Mouse (Mus musculus) neutrophil, adult 5-6 weeks (primary cell): ENCODE results near the gene Zfp706. TPM values are rescaled to one million over a fixed set of nuclear protein-coding genes. Genes with fewer than 3 reads are reported as not detected.

ENCODE experiments used
- ATAC-seq: fragments of 151-379, 151-347 bp; 2 replicates; pipeline ENCODE4 v1.8.0; 2017; ENCODE audit warnings: mild to moderate bottlenecking, moderate TSS enrichment; ENCODE audit not compliant: insufficient number of reproducible peaks, poor library complexity, low FRiP score, severe bottlenecking; ENCODE audit errors: extremely low read depth
- total RNA-seq: library from RNA; stranded (forward); fragments of 200-1000 nt; gene quantifications from 2 replicates; pipeline ENCODE4 v1.2.3, GENCODE M21; 2017

The Zfp706 gene
- total RNA-seq, 1 experiment from 2014 or later, result 68.0 TPM

DNA sequence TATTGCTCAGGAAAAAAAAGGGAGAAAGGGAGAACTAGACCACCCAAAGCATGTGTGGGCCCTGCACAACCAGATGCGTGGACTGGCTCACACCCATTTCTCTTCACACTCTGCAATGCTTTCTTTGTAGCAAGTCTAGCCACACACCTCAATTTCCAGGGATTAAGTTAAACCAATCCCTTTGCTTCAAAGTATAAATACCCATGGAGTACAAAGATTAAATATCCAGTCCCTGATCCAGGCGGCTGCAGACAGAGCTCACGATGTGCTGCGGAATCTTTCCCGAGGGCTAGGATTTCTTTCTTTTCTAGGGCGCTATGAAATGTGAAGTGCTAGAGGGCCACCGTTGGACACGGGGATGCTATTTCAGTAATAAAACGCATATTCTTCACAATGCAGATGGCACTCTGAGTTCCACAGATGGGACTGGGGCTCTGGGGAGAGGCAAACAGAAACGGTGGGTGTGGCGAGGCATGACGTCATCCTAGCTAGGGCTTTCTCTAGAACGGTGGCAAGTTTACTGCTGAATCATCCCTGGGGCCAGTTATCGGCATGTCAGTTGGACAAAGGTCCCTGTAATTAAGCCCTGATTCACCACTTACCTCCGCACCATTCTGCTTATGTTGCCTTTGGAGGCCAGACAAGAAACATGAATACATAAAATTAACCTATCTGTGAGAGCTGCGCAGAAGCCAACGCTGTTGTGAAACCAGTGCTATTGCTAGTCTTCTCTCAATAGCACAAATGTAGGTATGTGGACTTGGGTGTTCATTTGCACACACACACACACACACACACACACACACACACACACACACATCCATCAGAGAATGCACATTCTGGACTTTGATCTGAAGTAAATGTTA lies 47.3 kb downstream of the Zfp706 start:
- no peak for ATAC-seq

DNA sequence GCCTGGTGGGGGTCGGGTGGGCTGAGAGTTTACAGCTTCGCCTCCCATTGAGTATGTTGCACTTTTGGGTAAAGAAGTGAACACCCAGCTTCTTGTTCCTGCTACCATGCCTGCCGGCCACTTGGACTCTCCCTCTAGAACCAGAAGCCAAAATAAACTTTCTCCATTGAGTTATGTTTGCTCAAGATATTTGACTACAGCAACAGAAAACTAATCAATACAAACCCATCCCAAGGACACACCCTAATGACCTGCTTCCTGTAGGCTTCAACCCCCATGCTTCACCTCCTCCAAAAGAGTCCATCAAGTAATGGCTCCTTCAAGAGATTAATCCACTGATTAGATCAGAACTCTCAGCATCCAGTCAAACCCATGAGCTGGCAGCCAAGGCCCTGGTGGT lies 51.4 kb downstream of the Zfp706 start:
- no peak for ATAC-seq

DNA sequence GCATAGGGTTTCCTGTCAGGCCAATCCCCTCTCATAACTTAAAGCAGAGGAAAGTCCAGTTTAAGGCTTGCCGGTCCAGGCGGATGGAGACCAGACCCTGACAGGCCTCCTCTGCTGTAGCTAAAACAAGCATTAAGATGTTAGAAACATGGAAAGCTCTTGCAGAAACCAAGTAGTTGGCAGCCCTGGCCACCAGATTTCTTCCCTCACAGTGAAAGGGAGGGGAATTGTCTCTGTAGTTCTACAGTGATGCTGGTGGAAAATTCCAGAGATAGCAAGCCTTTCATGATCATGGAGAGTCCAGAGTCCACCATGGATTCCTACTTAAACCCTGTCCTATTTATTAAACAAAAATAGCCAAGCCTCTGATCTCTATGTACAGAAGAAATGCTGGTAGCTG lies 57.3 kb downstream of the Zfp706 start:
- ATAC-seq, result no peak

- no peak for ATAC-seq
These were observed 58.6 kb downstream of the Zfp706 start for GRCm38 (mm10) chr15:36948866-36949546.
